Mouse (Mus musculus) kidney, postnatal 0 days (tissue): ENCODE results near the gene Clspn. TPM values are rescaled to one million over a fixed set of nuclear protein-coding genes. Genes with fewer than 3 reads are reported as not detected.

Experiments used
- ATAC-seq: fragments of 200-750 bp; cut with Nextera tagmentation; replicated peaks from 2 replicates; pipeline ENCODE4 v1.8.0; 2017; ENCODE audit warnings: low read depth, moderate number of reproducible peaks, moderate TSS enrichment, moderate library complexity; ENCODE audit not compliant: low FRiP score
- DNase-seq: peaks from one replicate; pipeline ENCODE4 v3.0.0-alpha.2; 2016; ENCODE audit warnings: low spot score
- H3K27ac ChIP-seq: fragments of 300-500 bp; sonication (generic); 2 replicates; pipeline ENCODE4 v1.5.1; 2014; ENCODE audit warnings: mild to moderate bottlenecking
- H3K27me3 ChIP-seq: fragments of 300-500 bp; sonication (generic); 2 replicates; pipeline ENCODE4 v1.6.1; 2014; ENCODE audit warnings: low read length, mixed read lengths; ENCODE audit not compliant: insufficient read depth
- H3K36me3 ChIP-seq: fragments of 300-500 bp; sonication (generic); 2 replicates; pipeline ENCODE4 v1.6.1; 2014; ENCODE audit warnings: low read length, mixed read lengths; ENCODE audit not compliant: insufficient read depth
- H3K4me1 ChIP-seq: fragments of 300-500 bp; sonication (generic); replicated peaks from 2 replicates; pipeline ENCODE4 v1.6.1; 2014; ENCODE audit warnings: antibody characterized with exemption, low read length, mixed read lengths; ENCODE audit not compliant: insufficient read depth
- H3K4me2 ChIP-seq: fragments of 300-500 bp; sonication (generic); 2 replicates; pipeline ENCODE4 v1.6.1; 2014; ENCODE audit warnings: mild to moderate bottlenecking, low read length, moderate library complexity, mixed read lengths
- H3K4me3 ChIP-seq: fragments of 300-500 bp; sonication (generic); replicated peaks from 2 replicates; pipeline ENCODE4 v1.5.1; 2014; ENCODE audit warnings: low read depth, low read length
- H3K9ac ChIP-seq: fragments of 300-500 bp; sonication (generic); 2 replicates; pipeline ENCODE4 v1.6.1; 2014; ENCODE audit warnings: low read depth, low read length
- H3K9me3 ChIP-seq: fragments of 300-500 bp; sonication (generic); replicated peaks from 2 replicates; pipeline ENCODE4 v1.6.1; 2016; ENCODE audit warnings: low read length, inconsistent platforms, mixed read lengths
- CTCF ChIP-seq: IDR thresholded peaks from 2 replicates; pipeline ENCODE4 v1.5.1; 2016; ENCODE audit warnings: antibody characterized with exemption, low read depth, mild to moderate bottlenecking, moderate library complexity
- WGBS: fragments of 180-500 bp; shearing (Covaris S2); extraction: QIAGEN DNeasy Blood & Tissue Kit; methylation state at CpG from one replicate; pipeline ENCODE4 v1.1.7; 2014; 5-methylcytosine and 5-hydroxymethylcytosine counted together
- polyA plus RNA-seq: library from polyadenylated mRNA; unstranded; fragments of >200 nt; fragmentation: Nextera tagmentation; extraction: Ambion mirVana; gene quantifications from 2 replicates; pipeline ENCODE4 v1.2.1, GENCODE M21; 2015

Gene Clspn
- polyA plus RNA-seq, 1 experiment from 2014 or later, result 13.3 TPM

GRCm38 (mm10) chr4:126540487-126541071 is 16.2 kb upstream of the Clspn start:
- no peaks in the 10 kb centered on the region for H3K27me3 ChIP-seq
- H3K4me2 ChIP-seq, result no peak overlapping the region
- no peaks in the 10 kb centered on the region for H3K9me3 ChIP-seq
- no peak for ATAC-seq
- no peak overlapping the region for H3K9ac ChIP-seq
- H3K4me3 ChIP-seq, result no peak overlapping the region
- no peak for TF ChIP-seq CTCF
- no peak overlapping the region for H3K27ac ChIP-seq
- no peaks in the 10 kb centered on the region for H3K36me3 ChIP-seq
- WGBS, result 82% methylated on average over 3 of the region's 3 CpGs
- H3K4me1 ChIP-seq, result no peaks in the 10 kb centered on the region
- no peak for DNase-seq

- Histone ChIP-seq H3K4me3 (no peak overlapping the region), H3K9ac (no peak overlapping the region), H3K36me3 (no peaks in the 10 kb centered on the region), H3K4me1 (no peaks in the 10 kb centered on the region), H3K27me3 (no peaks in the 10 kb centered on the region), H3K9me3 (no peaks in the 10 kb centered on the region), H3K27ac (no peak overlapping the region), H3K4me2 (no peak overlapping the region)
- DNase-seq (no peak), ATAC-seq (no peak)
- TF ChIP-seq CTCF, result no peak
- 60% methylated on average over 7 of the region's 7 CpGs for WGBS
Measured at GRCm38 (mm10) chr4:126542838-126543237, 13.9 kb upstream of the Clspn start.

GRCm38 (mm10) chr4:126545016-126545415 is 11.7 kb upstream of the Clspn start:
- ATAC-seq, result no peak

GRCm38 (mm10) chr4:126545703-126546102 is 11.0 kb upstream of the Clspn start:
- TF ChIP-seq CTCF, result no peak
- H3K4me2 ChIP-seq, result no peak overlapping the region
- no peaks in the 10 kb centered on the region for H3K27me3 ChIP-seq
- H3K36me3 ChIP-seq, result no peaks in the 10 kb centered on the region
- no peaks in the 10 kb centered on the region for H3K4me1 ChIP-seq
- no peaks in the 10 kb centered on the region for H3K9me3 ChIP-seq
- no peak overlapping the region for H3K4me3 ChIP-seq
- no peak overlapping the region for H3K9ac ChIP-seq
- WGBS, result 83% methylated on average over 5 of the region's 7 CpGs
- no peak for ATAC-seq
- DNase-seq, result no peak
- no peak overlapping the region for H3K27ac ChIP-seq

More at GRCm38 (mm10) chr4:126545016-126545415, 11.7 kb upstream of the Clspn start:
- Histone ChIP-seq H3K27ac (no peak overlapping the region), H3K4me2 (no peak overlapping the region), H3K4me1 (no peaks in the 10 kb centered on the region), H3K9ac (no peak overlapping the region), H3K36me3 (no peaks in the 10 kb centered on the region), H3K9me3 (no peaks in the 10 kb centered on the region), H3K4me3 (no peak overlapping the region), H3K27me3 (no peaks in the 10 kb centered on the region)
- DNase-seq, result no peak
- TF ChIP-seq CTCF, result no peak
- WGBS, result 88% methylated on average over 1 of the region's 1 CpGs

- no peak for TF ChIP-seq CTCF
- Histone ChIP-seq H3K9ac (no peak overlapping the region), H3K36me3 (no peaks in the 10 kb centered on the region), H3K4me1 (no peaks in the 10 kb centered on the region), H3K27ac (no peak overlapping the region), H3K27me3 (no peaks in the 10 kb centered on the region), H3K9me3 (no peaks in the 10 kb centered on the region), H3K4me3 (no peak overlapping the region), H3K4me2 (no peak overlapping the region)
- no peak for DNase-seq
- no peak for ATAC-seq
- WGBS, result 81% methylated on average over 2 of the region's 2 CpGs
Measured at GRCm38 (mm10) chr4:126546183-126546582, 10.6 kb upstream of the Clspn start.

GRCm38 (mm10) chr4:126552136-126552535 is 4.6 kb upstream of the Clspn start:
- H3K4me1 ChIP-seq, result no peaks in the 10 kb centered on the region
- no peak for DNase-seq
- H3K9ac ChIP-seq, result no peak overlapping the region
- H3K4me3 ChIP-seq, result no peak overlapping the region
- H3K9me3 ChIP-seq, result no peaks in the 10 kb centered on the region
- no peak for ATAC-seq
- H3K4me2 ChIP-seq, result no peak overlapping the region
- H3K36me3 ChIP-seq, result no peaks in the 10 kb centered on the region
- TF ChIP-seq CTCF, result no peak
- WGBS, result 75% methylated on average over 7 of the region's 7 CpGs
- H3K27ac ChIP-seq, result no peak overlapping the region
- no peaks in the 10 kb centered on the region for H3K27me3 ChIP-seq

- H3K4me1 ChIP-seq, result no peaks in the 10 kb centered on the region
- H3K36me3 ChIP-seq, result no peaks in the 10 kb centered on the region
- whole genome bisulfite sequencing, result 58% methylated on average over 8 of the region's 8 CpGs
- DNase-seq, result no peak
- no peak overlapping the region for H3K9ac ChIP-seq
- H3K27me3 ChIP-seq, result no peaks in the 10 kb centered on the region
- no peaks in the 10 kb centered on the region for H3K9me3 ChIP-seq
- ATAC-seq, result no peak
- H3K4me3 ChIP-seq, result no peak overlapping the region
- no peak overlapping the region for H3K4me2 ChIP-seq
- no peak for TF ChIP-seq CTCF
- H3K27ac ChIP-seq, result no peak overlapping the region
Measured at GRCm38 (mm10) chr4:126553105-126553504, 3.6 kb upstream of the Clspn start.
